Mouse (Mus musculus): ENCODE measurements at regions not wholly inside any gene's neighbourhood (a gene's known extent, or its start where the extent isn't known, plus 50 kb on each side); places are given as distances from the start of the nearest gene placed in this dataset.

DNA sequence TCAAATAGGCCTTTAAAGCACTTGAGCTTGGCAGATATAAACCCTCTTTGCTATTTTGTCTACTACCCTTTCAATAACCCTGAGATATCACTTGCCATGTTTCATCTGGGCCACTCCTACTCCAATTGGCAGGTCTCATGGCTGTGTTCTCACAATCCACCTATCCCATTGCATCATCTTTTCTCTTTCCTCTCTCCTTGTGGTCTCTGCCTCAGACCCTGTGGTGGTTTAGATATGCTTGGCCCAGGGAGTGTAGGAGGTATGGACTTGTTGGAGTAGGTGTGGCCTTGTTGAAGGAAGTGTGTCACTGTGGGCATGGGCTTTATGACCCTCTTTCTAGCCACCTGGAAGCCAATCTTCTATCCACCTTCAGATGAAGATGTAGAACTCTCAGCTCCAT lies 61.5 kb upstream of the Armc2 start:
- Histone ChIP-seq H3K4me2 (no peak overlapping the region), H3K4me1 (replicated peaks) (peaks cover 7% of the 10 kb centered on the region; the same call in 1 of the 2 replicates), H3K27me3 (no peaks in the 10 kb centered on the region), H3K9me3 (replicated peaks) (no peaks in the 10 kb centered on the region), H3K36me3 (no peaks in the 10 kb centered on the region), H3K4me3 (replicated peaks) (no peak overlapping the region), H3K27ac (no peak overlapping the region), H3K9ac (no peak overlapping the region)
- ATAC-seq (ENCODE audit: low read depth) (no peak), DNase-seq (no peak)

- Histone ChIP-seq H3K27me3 (no peaks in the 10 kb centered on the region), H3K4me2 (no peak overlapping the region), H3K4me3 (replicated peaks) (no peak overlapping the region), H3K36me3 (no peaks in the 10 kb centered on the region), H3K27ac (no peak overlapping the region), H3K9me3 (replicated peaks) (no peaks in the 10 kb centered on the region), H3K4me1 (replicated peaks) (peaks cover 18% of the 10 kb centered on the region), H3K9ac (no peak overlapping the region)
- ATAC-seq (ENCODE audit: low read depth) = no peak
- DNase-seq = no peak
- 70% methylated on average over 4 of the region's 4 CpGs for WGBS (ENCODE audit: insufficient replicate concordance)
These were observed 58.5 kb upstream of the Armc2 start for GRCm38 (mm10) chr10:42076711-42077110.

- Histone ChIP-seq H3K4me2 (no peak overlapping the region), H3K27ac (no peak overlapping the region), H3K4me1 (replicated peaks) (peaks cover 30% of the 10 kb centered on the region), H3K9me3 (replicated peaks) (no peaks in the 10 kb centered on the region), H3K36me3 (no peaks in the 10 kb centered on the region), H3K9ac (no peak overlapping the region), H3K27me3 (no peaks in the 10 kb centered on the region), H3K4me3 (replicated peaks) (no peak overlapping the region)
- DNase-seq = no peak
- WGBS (ENCODE audit: insufficient replicate concordance) = 67% methylated on average over 6 of the region's 6 CpGs
- ATAC-seq (ENCODE audit: low read depth) = no peak
These were observed 57.3 kb upstream of the Armc2 start for GRCm38 (mm10) chr10:42075545-42075944.

GRCm38 (mm10) chr10:42072758-42073157 lies 54.5 kb upstream of the Armc2 start:
- 18% methylated on average over 9 of the region's 9 CpGs for WGBS (ENCODE audit: insufficient replicate concordance)
- no peak overlapping the region for H3K9ac ChIP-seq
- DNase-seq (no peak), ATAC-seq (ENCODE audit: low read depth) (no peak)
- no peaks in the 10 kb centered on the region for H3K9me3 ChIP-seq (replicated peaks)
- H3K4me2 ChIP-seq = no peak overlapping the region
- peaks cover 55% of the 10 kb centered on the region for H3K4me1 ChIP-seq (replicated peaks)
- H3K36me3 ChIP-seq = no peaks in the 10 kb centered on the region
- H3K27me3 ChIP-seq = no peaks in the 10 kb centered on the region
- no peak overlapping the region for H3K4me3 ChIP-seq (replicated peaks)
- H3K27ac ChIP-seq = no peak overlapping the region

DNA sequence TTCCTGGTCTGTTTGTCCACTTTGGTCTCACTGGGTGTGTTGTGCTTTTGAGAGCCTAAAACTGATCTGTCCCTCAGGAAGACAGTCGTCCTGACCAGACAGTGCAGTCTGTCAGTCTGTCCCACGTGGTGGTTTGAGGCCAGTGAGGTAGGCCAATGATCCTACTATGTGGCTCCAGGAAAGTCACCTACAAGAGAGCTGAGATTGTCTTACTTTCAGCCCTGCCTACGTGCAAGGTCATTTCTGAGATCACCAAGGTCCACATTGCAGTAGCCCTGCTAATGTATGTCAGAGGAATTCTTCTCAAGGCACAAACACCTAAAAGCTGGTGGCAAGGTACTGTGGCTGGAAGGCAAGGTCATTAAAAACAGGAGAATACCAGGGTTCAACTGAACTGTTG lies 53.9 kb upstream of the Armc2 start:
- WGBS (ENCODE audit: insufficient replicate concordance) = 33% methylated on average over 3 of the region's 3 CpGs
- no peaks in the 10 kb centered on the region for H3K9me3 ChIP-seq (replicated peaks)
- H3K4me2 ChIP-seq = no peak overlapping the region
- peaks cover 58% of the 10 kb centered on the region for H3K4me1 ChIP-seq (replicated peaks)
- no peaks in the 10 kb centered on the region for H3K36me3 ChIP-seq
- H3K4me3 ChIP-seq (replicated peaks) = no peak overlapping the region
- H3K27ac ChIP-seq = no peak overlapping the region
- ATAC-seq (ENCODE audit: low read depth) (no peak), DNase-seq (no peak)
- no peaks in the 10 kb centered on the region for H3K27me3 ChIP-seq
- H3K9ac ChIP-seq = no peak overlapping the region

DNA sequence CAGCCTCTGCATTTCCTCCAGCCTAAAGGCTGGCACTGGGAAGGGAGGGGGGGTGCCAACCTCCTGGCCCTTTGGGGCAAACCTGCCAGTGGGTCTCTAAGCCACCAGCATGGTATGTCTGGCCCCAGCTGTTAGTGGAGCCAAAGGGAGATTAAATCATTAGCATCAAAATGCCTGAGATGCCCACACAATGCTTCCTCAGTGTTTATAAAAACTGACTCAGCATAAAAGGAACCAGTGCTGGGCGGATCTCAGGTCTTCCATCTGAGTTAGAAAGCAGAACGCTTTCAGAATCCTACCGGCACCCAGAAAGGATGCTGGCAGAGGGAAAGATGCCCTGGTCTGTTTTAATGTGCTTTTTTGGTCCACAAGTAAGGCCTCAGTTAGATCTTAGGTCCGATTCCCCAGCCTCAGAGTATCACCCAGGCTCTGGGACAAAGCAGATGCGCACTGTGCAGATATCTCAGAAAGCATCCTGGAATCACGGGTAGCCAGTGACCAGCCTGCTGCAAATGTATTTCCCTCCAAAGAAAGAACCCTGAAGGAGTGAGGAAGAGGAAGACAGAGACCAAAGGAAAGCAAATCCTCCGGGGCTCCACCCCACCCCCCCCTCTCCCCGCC lies 53.3 kb upstream of the Armc2 start:
- no peaks in the 10 kb centered on the region for H3K9me3 ChIP-seq (replicated peaks)
- H3K4me2 ChIP-seq = peak overlapping the region; percentile 18; the same call in 1 of the 2 replicates
- 34% methylated on average over 8 of the region's 8 CpGs for WGBS (ENCODE audit: insufficient replicate concordance)
- ATAC-seq (ENCODE audit: low read depth) (no peak; the same call in 1 of the 2 replicates), DNase-seq (no peak)
- H3K27me3 ChIP-seq = no peaks in the 10 kb centered on the region
- H3K4me3 ChIP-seq (replicated peaks) = no peak overlapping the region
- H3K9ac ChIP-seq = no peak overlapping the region
- peaks cover 58% of the 10 kb centered on the region for H3K4me1 ChIP-seq (replicated peaks)
- peak overlapping the region; percentile 74 for H3K27ac ChIP-seq
- no peaks in the 10 kb centered on the region for H3K36me3 ChIP-seq

DNA sequence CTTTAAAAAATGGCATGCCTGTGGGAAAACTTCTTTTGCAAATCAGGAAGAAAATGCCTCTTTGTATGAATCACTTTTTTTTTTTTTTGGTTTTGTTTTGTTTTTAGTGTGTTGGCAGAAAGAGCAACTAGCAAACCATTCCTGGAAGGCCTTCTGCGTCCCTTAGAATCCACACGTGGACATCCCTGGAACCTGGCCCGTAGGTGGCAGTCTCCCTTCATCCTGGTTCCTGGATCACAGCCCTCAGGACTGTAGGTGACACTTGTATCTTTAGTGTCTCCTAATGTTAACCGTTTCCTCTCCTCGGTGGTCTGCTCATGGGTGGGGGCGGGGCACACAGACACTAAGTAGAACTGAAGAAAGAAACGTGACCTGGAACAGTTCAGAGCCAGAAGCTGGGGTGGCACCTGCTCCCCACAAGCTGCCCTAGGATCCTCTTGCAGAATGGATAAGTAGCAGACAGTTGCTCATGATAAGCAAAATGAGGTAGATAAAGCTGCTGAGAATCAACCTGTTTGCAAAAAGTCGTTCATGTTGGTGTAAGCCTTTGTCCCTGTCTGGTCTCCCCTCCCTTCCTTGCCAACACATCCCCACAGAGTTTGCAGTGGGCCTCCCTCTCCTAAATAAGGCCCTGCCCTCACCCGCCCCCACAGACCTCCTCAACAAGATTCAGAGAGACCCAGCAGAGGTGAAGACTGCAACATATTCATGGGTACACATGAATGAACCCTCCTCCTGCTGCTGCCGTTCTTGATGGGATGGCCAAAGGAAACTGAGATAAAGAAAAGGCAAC lies 52.6 kb upstream of the Armc2 start:
- no peak for DNase-seq
- H3K27me3 ChIP-seq = no peaks in the 10 kb centered on the region
- peaks cover 58% of the 10 kb centered on the region for H3K4me1 ChIP-seq (replicated peaks)
- H3K9me3 ChIP-seq (replicated peaks) = no peaks in the 10 kb centered on the region
- H3K9ac ChIP-seq = no peak overlapping the region
- H3K4me2 ChIP-seq = peak overlapping the region; percentile 18; the same call in 1 of the 2 replicates
- WGBS (ENCODE audit: insufficient replicate concordance) = 15% methylated on average over 10 of the region's 10 CpGs
- no peaks in the 10 kb centered on the region for H3K36me3 ChIP-seq
- ATAC-seq (ENCODE audit: low read depth) = peak; percentile 77
- H3K4me3 ChIP-seq (replicated peaks) = no peak overlapping the region
- H3K27ac ChIP-seq = peak overlapping the region; percentile 74

GRCm38 (mm10) chr10:42069751-42070150 lies 51.5 kb upstream of the Armc2 start:
- peak; percentile 59 for ATAC-seq (ENCODE audit: low read depth)

DNA sequence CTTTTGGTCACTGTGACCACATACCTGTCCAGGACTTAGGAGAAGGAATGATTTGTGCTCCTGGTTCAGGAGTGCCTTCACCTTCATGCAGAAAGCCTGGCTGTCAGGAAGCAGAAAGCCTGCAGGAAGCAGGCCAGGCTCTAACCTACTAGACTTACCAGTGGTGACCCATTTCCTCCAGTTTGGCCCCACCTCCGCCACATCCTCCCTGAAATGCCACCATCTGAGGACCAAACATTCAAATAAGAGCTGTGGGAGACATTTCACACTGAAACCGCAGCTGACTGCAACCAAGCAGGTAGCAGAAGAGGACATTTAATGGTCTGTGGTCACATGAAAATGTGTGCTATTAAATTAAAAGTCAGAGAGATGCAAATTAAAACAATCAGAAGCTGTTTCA lies 50.3 kb upstream of the Armc2 start:
- Histone ChIP-seq H3K4me3 (replicated peaks) (no peak overlapping the region), H3K27ac (no peak overlapping the region), H3K36me3 (no peaks in the 10 kb centered on the region), H3K9ac (no peak overlapping the region), H3K4me1 (replicated peaks) (peaks cover 68% of the 10 kb centered on the region), H3K9me3 (replicated peaks) (no peaks in the 10 kb centered on the region), H3K4me2 (no peak overlapping the region), H3K27me3 (no peaks in the 10 kb centered on the region)
- DNase-seq (no peak), ATAC-seq (ENCODE audit: low read depth) (no peak)
- WGBS (ENCODE audit: insufficient replicate concordance) = 49% methylated on average over 2 of the region's 2 CpGs

More at GRCm38 (mm10) chr10:42069751-42070150, 51.5 kb upstream of the Armc2 start:
- H3K36me3 ChIP-seq = no peaks in the 10 kb centered on the region
- WGBS (ENCODE audit: insufficient replicate concordance) = 30% methylated on average over 8 of the region's 8 CpGs
- H3K4me3 ChIP-seq (replicated peaks) = no peak overlapping the region
- DNase-seq = no peak
- no peaks in the 10 kb centered on the region for H3K9me3 ChIP-seq (replicated peaks)
- H3K4me2 ChIP-seq = no peak overlapping the region
- H3K9ac ChIP-seq = no peak overlapping the region
- peaks cover 60% of the 10 kb centered on the region for H3K4me1 ChIP-seq (replicated peaks)
- no peaks in the 10 kb centered on the region for H3K27me3 ChIP-seq
- peak overlapping the region; percentile 74 for H3K27ac ChIP-seq

Data from liver, embryonic 13.5 days (tissue).